Mouse (Mus musculus) small intestine, adult 2 months (tissue): Measurements from ENCODE around the gene Ostf1. TPM values are rescaled to one million over a fixed set of nuclear protein-coding genes. Genes with fewer than 3 reads are reported as not detected.

ENCODE experiments used
- H3K27ac ChIP-seq: fragments of 200-500 bp; 2 replicates; pipeline ENCODE4 v1.5.1; 2012; ENCODE audit warnings: low read depth, low read length, control low read depth, inconsistent platforms; ENCODE audit not compliant: insufficient read depth
- H3K27me3 ChIP-seq: fragments of 200-500 bp; 2 replicates; pipeline ENCODE4 v1.6.1; 2012; ENCODE audit warnings: mild to moderate bottlenecking, moderate library complexity, low read length, inconsistent platforms; ENCODE audit not compliant: control insufficient read depth, insufficient read depth
- H3K36me3 ChIP-seq: fragments of 200-500 bp; 2 replicates; pipeline ENCODE4 v1.6.1; 2012; ENCODE audit warnings: mild to moderate bottlenecking, low read length, control low read depth, inconsistent platforms; ENCODE audit not compliant: control insufficient read depth, insufficient read depth
- H3K4me1 ChIP-seq: fragments of 200-500 bp; 2 replicates; pipeline ENCODE4 v1.6.1; 2012; ENCODE audit warnings: low read length, inconsistent platforms, mixed read lengths; ENCODE audit not compliant: control insufficient read depth, insufficient read depth, insufficient read length
- H3K4me3 ChIP-seq: fragments of 200-500 bp; 2 replicates; pipeline ENCODE4 v1.5.1; 2012; ENCODE audit warnings: low read depth, mild to moderate bottlenecking, control low read depth, inconsistent platforms, low read length, moderate library complexity
- CTCF ChIP-seq: fragments of 200-500 bp; IDR thresholded peaks from 2 replicates; pipeline ENCODE4 v1.5.1; 2012; ENCODE audit warnings: low read depth, mild to moderate bottlenecking, control low read depth, inconsistent platforms, low read length, moderate library complexity, mixed read lengths; ENCODE audit not compliant: insufficient replicate concordance, insufficient read length; ENCODE audit errors: extremely low read depth
- POLR2A ChIP-seq: fragments of 200-500 bp; IDR thresholded peaks from 2 replicates; pipeline ENCODE4 v1.6.1; 2012; ENCODE audit warnings: low read depth, mild to moderate bottlenecking, control low read depth, inconsistent platforms, low read length, moderate library complexity
- WGBS: fragments of 180-500 bp; shearing (Covaris S2); methylation state at CpG from one replicate; pipeline ENCODE4 v1.1.7; 2018; 5-methylcytosine and 5-hydroxymethylcytosine counted together
- polyA plus RNA-seq: library from polyadenylated mRNA; depleted of rRNA; stranded (reverse); fragments of >200 nt; gene quantifications from 2 replicates; pipeline ENCODE4 v1.2.3, GENCODE M21; 2012

Gene Ostf1
- polyA plus RNA-seq, 1 experiment, result 52.6 TPM

- H3K4me3 ChIP-seq, result no peak overlapping the region
- no peak overlapping the region for H3K27ac ChIP-seq
- H3K27me3 ChIP-seq, result no peaks in the 10 kb centered on the region
- no peaks in the 10 kb centered on the region for H3K4me1 ChIP-seq
- peaks cover 18% of the 10 kb centered on the region for H3K36me3 ChIP-seq
- TF ChIP-seq POLR2A (no peak), CTCF (no peak)
- WGBS, result 87% methylated on average over 1 of the region's 1 CpGs
Observed at GRCm38 (mm10) chr19:18579012-18579358, 52.6 kb downstream of the Ostf1 start.

GRCm38 (mm10) chr19:18578216-18579011 lies 53.2 kb downstream of the Ostf1 start:
- Histone ChIP-seq H3K27ac (no peak overlapping the region), H3K4me3 (no peak overlapping the region), H3K36me3 (peaks cover 18% of the 10 kb centered on the region), H3K4me1 (no peaks in the 10 kb centered on the region), H3K27me3 (no peaks in the 10 kb centered on the region)
- TF ChIP-seq POLR2A (no peak), CTCF (no peak)
- WGBS, result 57% methylated on average over 17 of the region's 17 CpGs

GRCm38 (mm10) chr19:18577348-18577747 lies 54.3 kb downstream of the Ostf1 start:
- WGBS, result 83% methylated on average over 5 of the region's 5 CpGs
- Histone ChIP-seq H3K27me3 (no peaks in the 10 kb centered on the region), H3K4me1 (no peaks in the 10 kb centered on the region), H3K36me3 (peaks cover 15% of the 10 kb centered on the region), H3K4me3 (no peak overlapping the region), H3K27ac (no peak overlapping the region)
- no peak for TF ChIP-seq POLR2A
- no peak for TF ChIP-seq CTCF

- 79% methylated on average over 3 of the region's 3 CpGs for WGBS
- Histone ChIP-seq H3K4me1 (no peaks in the 10 kb centered on the region), H3K27me3 (no peaks in the 10 kb centered on the region), H3K4me3 (no peak overlapping the region), H3K36me3 (peaks cover 7% of the 10 kb centered on the region), H3K27ac (no peak overlapping the region)
- TF ChIP-seq CTCF (no peak), POLR2A (no peak)
Observed at GRCm38 (mm10) chr19:18575891-18576290, 55.7 kb downstream of the Ostf1 start.

GRCm38 (mm10) chr19:18573907-18574306 lies 57.7 kb downstream of the Ostf1 start:
- H3K27ac ChIP-seq, result no peak overlapping the region
- WGBS, result 42% methylated on average over 5 of the region's 5 CpGs
- no peak for TF ChIP-seq POLR2A
- no peak for TF ChIP-seq CTCF
- peaks cover 1% of the 10 kb centered on the region; the same call in 1 of the 2 replicates for H3K36me3 ChIP-seq
- no peak overlapping the region for H3K4me3 ChIP-seq
- no peaks in the 10 kb centered on the region for H3K4me1 ChIP-seq
- H3K27me3 ChIP-seq, result no peaks in the 10 kb centered on the region

GRCm38 (mm10) chr19:18573443-18573842 lies 58.2 kb downstream of the Ostf1 start:
- H3K4me3 ChIP-seq, result no peak overlapping the region
- WGBS, result 71% methylated on average over 3 of the region's 3 CpGs
- H3K27ac ChIP-seq, result no peak overlapping the region
- no peak for TF ChIP-seq CTCF
- TF ChIP-seq POLR2A, result no peak
- no peaks in the 10 kb centered on the region for H3K36me3 ChIP-seq
- H3K4me1 ChIP-seq, result no peaks in the 10 kb centered on the region
- H3K27me3 ChIP-seq, result no peaks in the 10 kb centered on the region

GRCm38 (mm10) chr19:18569496-18569895 lies 62.1 kb downstream of the Ostf1 start:
- H3K36me3 ChIP-seq, result no peaks in the 10 kb centered on the region
- no peaks in the 10 kb centered on the region for H3K4me1 ChIP-seq
- H3K27me3 ChIP-seq, result no peaks in the 10 kb centered on the region
- 94% methylated on average over 1 of the region's 1 CpGs for WGBS
- H3K4me3 ChIP-seq, result no peak overlapping the region
- H3K27ac ChIP-seq, result no peak overlapping the region
- TF ChIP-seq CTCF (no peak), POLR2A (no peak)
